Mouse (Mus musculus): Measurements from ENCODE around the gene Ptprn2. TPM values are rescaled to one million over a fixed set of nuclear protein-coding genes. Genes with fewer than 3 reads are reported as not detected.

Gene Ptprn2
- total RNA-seq, 2 experiments from 2014 or later = not detected

GRCm38 (mm10) chr12:117024916-117025315 lies 539.4 kb downstream of the Ptprn2 start:
- ATAC-seq (replicated peaks; ENCODE audit: low FRiP score, low TSS enrichment, poor library complexity, severe bottlenecking) = no peak

DNA sequence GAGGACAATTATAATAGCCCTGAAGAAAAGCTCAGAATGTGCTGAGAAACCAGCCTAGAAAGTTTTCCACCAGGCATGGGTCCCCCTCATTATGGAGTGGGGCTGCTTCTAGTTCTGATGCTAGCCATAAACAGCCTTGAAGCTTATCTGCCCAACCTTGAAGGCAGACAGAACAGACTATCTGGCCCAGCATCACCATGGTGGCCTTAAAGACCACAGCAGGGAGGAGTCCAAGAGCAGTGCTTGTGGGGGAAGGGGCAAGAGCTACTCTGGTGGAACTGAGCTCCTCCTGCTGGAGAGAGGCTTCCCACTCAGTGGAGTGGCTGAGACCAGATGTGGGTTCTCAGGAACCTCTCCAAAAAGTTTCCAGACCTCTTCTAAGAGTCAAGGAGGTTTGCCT lies 540.2 kb downstream of the Ptprn2 start:
- ATAC-seq (replicated peaks; ENCODE audit: low FRiP score, low TSS enrichment, poor library complexity, severe bottlenecking) = no peak

DNA sequence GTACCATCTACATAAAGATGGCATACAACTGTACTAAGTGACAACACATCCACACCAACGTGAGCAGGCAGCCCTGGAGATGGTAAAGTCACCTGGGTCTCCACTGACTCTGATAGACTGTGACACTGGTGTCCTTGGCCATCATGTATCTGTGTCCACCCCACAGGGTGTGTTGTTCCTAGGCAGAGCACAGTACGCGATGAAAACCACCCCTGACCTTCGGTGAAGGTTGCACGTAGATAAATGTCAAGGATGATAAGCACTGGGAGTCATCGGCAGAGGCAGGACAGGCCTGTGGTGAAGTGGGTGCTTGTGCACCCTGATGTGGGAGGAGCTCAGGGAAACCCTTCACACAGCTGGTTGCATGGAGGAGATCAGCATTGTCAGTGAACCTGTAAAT lies 541.8 kb downstream of the Ptprn2 start:
- ATAC-seq (replicated peaks; ENCODE audit: low FRiP score, low TSS enrichment, poor library complexity, severe bottlenecking) = no peak

GRCm38 (mm10) chr12:117028333-117028961 lies 542.9 kb downstream of the Ptprn2 start:
- no peak for ATAC-seq (replicated peaks; ENCODE audit: low FRiP score, low TSS enrichment, poor library complexity, severe bottlenecking)

- no peak for ATAC-seq (replicated peaks; ENCODE audit: low FRiP score, low TSS enrichment, poor library complexity, severe bottlenecking)
Observed at GRCm38 (mm10) chr12:117033172-117033571, 547.7 kb downstream of the Ptprn2 start.

DNA sequence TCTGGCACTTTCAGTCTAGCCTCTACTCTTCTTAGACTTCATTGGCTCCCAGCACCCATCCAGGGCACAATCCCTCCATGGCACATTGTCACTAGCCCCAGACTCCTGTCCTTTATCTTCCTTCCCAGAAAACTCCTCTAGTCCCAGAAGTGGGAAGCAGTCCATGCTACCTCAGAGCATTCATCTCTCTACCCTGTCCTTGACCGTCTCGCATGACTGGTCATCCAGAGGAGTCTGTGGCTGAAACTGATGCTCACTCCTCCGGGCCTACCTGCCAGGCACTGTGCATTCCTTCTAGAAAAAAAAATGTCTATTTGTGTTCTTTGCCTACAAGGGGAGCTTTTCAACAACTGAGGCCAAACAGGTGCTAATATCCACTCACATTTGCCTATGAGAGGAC lies 549.0 kb downstream of the Ptprn2 start:
- no peak for ATAC-seq (replicated peaks; ENCODE audit: low FRiP score, low TSS enrichment, poor library complexity, severe bottlenecking)

GRCm38 (mm10) chr12:117035243-117035642 lies 549.7 kb downstream of the Ptprn2 start:
- peak; percentile 71 for ATAC-seq (replicated peaks; ENCODE audit: low FRiP score, low TSS enrichment, poor library complexity, severe bottlenecking)

DNA sequence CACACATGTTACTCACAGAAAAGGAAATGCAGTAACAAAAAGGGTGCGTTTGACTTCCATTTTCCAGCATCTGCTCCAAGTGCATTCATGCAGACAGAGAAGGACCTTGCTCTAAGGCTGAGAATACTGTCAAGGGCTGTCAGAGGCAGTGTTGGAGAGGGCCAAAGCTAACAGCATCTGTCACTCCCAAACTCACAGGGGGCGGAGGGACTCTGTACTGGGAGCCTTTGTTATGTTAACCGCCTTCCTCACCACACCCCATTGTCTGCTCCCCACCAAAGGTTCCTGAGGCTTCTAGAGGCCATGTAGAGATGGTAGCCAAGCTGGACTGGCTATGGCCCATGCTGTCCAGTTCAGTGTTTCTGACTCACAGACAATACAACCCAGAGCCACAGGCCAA lies 553.9 kb downstream of the Ptprn2 start:
- no peak for ATAC-seq (replicated peaks; ENCODE audit: low FRiP score, low TSS enrichment, poor library complexity, severe bottlenecking)

DNA sequence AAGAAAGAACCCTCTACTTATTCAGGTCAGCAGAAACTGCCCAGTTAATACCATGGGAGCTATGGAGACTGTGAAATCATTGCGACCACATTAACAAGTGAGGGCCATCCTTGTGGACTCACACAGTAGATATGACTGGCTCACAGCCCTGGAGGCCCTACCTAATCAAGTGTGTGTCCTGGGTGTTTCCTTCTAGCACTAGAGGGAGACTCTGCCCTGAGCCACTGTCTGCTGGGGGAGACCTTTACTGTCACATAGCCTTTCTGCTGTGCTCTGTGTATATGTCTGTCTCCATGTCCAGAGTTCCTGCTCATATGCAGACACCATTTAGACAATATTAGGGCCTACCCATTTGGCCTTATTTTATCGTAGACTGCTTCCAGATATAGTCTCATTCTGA lies 555.9 kb downstream of the Ptprn2 start:
- ATAC-seq (replicated peaks; ENCODE audit: low FRiP score, low TSS enrichment, poor library complexity, severe bottlenecking) = no peak

DNA sequence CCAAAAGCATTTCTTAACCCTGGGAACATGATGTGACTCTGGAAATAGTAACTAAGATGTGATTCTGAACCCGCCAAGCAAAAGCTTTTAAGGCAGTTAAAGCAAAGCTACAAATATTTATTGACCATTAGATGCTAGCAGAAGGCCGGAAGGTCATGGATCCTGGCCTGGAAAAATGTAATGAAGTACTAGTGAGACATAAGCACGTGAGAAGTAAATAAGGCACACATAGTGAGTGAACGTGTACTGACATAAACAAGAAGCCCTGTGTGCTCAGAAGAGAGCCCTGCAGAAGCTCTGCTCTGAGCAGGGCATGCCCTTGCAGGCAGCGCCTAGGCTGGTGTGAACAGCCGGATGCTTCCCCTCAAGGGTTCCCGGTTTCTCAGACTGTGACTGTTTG lies 557.2 kb downstream of the Ptprn2 start:
- ATAC-seq (replicated peaks; ENCODE audit: low FRiP score, low TSS enrichment, poor library complexity, severe bottlenecking) = no peak

GRCm38 (mm10) chr12:117047384-117048251 lies 562.1 kb downstream of the Ptprn2 start:
- no peak for ATAC-seq (replicated peaks; ENCODE audit: low FRiP score, low TSS enrichment, poor library complexity, severe bottlenecking)

GRCm38 (mm10) chr12:117049829-117050228 lies 564.3 kb downstream of the Ptprn2 start:
- no peak for ATAC-seq (replicated peaks; ENCODE audit: low FRiP score, low TSS enrichment, poor library complexity, severe bottlenecking)

GRCm38 (mm10) chr12:117053223-117053850 lies 567.8 kb downstream of the Ptprn2 start:
- ATAC-seq (replicated peaks; ENCODE audit: low FRiP score, low TSS enrichment, poor library complexity, severe bottlenecking) = no peak

DNA sequence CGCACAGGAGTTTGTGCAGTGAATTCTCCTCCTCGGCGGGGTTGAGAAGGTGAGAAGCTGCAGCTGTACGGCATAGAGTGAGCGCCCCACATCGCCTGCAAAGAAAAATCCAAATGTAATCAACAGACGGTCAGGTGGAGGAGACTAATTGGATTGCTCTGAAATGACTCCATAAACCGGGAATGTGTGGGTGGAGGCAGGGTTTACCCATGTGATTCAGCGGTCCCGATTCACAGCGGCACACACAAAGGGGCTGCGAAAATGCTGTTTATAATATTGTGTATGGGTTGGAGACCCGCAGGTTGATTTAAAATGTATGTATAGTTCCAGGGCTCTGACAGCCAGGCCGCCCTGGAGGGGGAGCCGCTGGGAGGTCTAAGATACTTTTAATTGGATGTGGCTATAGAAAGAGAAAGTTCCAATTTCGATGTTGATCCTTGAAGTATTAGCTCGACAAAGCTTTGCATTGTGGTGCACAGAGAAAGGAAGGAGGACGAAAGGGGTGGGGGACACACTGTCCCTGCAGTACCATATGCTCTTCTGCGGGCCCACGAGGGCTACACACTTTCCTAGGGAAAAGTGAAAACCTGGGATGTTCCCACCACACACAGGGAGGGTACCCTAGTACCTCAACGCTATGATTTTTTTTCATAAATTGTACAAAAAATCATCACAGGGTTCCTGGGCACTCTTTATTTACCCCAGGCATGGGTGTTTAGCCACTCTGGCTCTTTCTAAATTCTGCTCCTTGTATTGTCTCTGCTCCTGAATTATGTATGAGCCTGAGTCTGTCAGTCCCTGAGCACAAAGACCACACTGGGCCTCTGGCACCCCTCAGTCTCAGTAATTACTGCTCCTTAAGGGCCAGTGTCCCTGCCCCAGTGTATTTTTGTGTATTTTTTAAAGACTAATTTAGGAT lies 568.6 kb downstream of the Ptprn2 start:
- no peak for ATAC-seq (replicated peaks; ENCODE audit: low FRiP score, low TSS enrichment, poor library complexity, severe bottlenecking)

DNA sequence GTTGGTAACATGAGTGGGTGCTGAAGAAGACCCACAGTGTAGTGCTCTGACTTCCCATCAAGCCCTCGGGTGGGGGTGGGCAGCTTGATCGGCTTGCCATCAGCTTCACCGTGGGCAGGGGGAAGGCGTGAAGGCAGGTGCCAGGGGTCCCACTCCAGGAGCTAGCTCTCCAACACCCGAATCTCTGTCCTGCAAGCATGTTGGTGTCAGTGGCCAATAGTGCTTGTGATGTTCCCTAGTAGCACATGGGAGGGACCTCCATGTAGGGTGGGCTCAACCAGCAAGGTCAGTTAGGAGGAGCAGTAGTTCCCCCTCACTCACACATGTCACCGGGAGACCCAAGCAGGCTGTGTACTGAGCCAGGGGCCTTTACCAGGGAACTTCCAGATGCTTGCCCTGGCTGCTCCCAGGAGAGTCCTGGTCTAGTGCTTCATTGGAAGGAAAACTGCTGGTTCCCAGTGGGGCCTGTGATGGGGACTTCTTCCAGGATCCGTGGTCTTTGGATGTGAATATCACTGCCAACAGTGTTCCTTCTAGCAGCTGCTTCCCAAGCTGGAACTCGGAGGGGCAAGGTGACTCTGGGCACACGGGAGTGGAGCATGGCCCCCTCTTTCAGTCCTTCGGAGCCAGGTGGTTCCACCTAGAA lies 569.5 kb downstream of the Ptprn2 start:
- no peak for ATAC-seq (replicated peaks; ENCODE audit: low FRiP score, low TSS enrichment, poor library complexity, severe bottlenecking)

DNA sequence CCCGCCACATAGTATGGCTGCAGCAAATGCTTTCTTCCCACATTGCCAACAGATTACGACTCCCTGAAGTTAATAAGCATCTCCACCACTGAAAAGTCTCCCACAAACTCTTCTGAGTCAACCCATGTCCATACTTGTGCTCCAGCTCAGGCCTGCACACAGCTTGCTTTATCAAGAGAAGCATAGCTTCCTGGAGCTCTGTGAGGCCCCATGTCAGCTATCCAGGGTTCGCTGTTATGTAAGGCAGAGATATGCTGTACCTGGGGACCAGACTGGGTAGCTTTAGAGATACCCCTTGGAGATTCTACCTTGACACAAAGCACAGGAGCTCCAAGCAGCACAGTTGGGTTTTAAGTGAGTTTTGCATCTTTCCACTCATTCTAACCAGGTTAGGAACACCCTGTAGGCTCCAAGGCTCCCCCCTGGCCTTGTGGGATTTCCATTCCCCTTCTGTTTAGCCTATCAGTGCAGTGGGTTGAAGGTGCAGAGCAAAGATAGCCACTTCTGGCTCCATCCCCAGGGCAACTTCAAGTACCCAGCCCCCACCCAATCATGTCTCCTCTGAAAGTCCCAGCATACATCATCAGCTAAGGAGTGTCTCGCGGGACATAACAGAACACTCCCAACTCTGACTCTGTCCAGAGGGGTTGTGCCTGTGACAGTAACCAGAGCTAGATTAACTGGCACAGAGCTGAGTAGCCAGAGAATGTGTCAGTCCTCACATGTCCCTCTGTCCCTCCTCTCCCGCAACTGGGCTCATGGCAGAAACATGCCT lies 572.9 kb downstream of the Ptprn2 start:
- 0 out of 2 replicates have a peak, but pooled peaks have one; percentile 23 for ATAC-seq (replicated peaks; ENCODE audit: low FRiP score, low TSS enrichment, poor library complexity, severe bottlenecking)

DNA sequence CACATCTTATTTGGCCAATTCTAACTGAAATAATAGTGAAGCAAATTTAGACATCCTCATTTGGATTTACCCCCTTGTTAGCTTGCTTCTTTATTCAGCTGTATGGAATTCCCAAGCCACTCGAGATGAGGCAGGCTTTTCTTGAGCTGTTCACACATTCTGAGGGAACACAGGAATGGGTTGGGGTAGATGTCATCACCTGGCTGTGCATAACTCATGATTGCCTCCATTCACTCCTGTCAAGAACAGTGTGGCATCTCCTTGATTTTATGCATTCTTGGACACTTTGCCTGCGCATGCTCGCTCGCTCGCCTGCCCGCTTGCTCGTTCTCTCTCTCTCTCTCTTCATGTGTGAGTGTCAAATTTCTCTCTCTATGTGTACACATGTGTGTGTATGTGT lies 573.5 kb downstream of the Ptprn2 start:
- no peak for ATAC-seq (replicated peaks; ENCODE audit: low FRiP score, low TSS enrichment, poor library complexity, severe bottlenecking)

GRCm38 (mm10) chr12:117077664-117078063 lies 592.1 kb downstream of the Ptprn2 start:
- ATAC-seq (replicated peaks; ENCODE audit: low FRiP score, low TSS enrichment, poor library complexity, severe bottlenecking) = no peak
